Mouse (Mus musculus): ENCODE results near the gene B020031M17Rik. TPM values are rescaled to one million over a fixed set of nuclear protein-coding genes. Genes with fewer than 3 reads are reported as not detected.
"Not testable (repeated sequence)": the region's sequence is repeated elsewhere in the genome, so short reads cannot be mapped to it uniquely, and the experiment has no call there.

The B020031M17Rik gene
- polyA plus RNA-seq, 1 experiment from 2014 or later: not detected

DNA sequence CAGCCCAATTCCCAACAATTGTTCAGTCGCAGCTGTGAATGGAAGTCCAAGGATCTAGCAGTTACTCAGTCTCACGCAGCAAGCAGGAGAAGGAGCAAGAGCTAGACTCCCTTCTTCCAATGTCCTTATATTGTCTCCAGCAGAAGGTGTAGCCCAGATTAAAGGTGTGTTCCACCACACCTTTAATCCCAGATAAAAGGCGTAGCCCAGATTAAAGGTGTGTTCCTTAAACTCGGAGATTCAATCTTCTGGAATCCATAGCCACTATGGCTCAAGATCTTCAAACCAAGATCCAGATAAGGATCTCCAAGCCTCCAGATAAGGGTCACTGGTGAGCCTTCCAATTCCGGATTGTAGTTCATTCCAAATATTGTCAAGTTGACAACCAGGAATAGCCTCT, 21.4 kb downstream of the B020031M17Rik start, which contains the start of gene Gm21761:
Gene Gm21761 (minus strand): TSS at position 101 of the 400 bp plus-strand sequence.
- not testable (repeated sequence) for H3K4me2 ChIP-seq; H3K27me3 ChIP-seq; ATAC-seq (ENCODE audit: insufficient number of reproducible peaks, low FRiP score, low TSS enrichment, low read depth); H3K4me1 ChIP-seq; H3K4me3 ChIP-seq; H3K27ac ChIP-seq; H3K36me3 ChIP-seq; H3K9me3 ChIP-seq; H3K9ac ChIP-seq
- WGBS: 86% methylated on average over 1 of the region's 5 CpGs

DNA sequence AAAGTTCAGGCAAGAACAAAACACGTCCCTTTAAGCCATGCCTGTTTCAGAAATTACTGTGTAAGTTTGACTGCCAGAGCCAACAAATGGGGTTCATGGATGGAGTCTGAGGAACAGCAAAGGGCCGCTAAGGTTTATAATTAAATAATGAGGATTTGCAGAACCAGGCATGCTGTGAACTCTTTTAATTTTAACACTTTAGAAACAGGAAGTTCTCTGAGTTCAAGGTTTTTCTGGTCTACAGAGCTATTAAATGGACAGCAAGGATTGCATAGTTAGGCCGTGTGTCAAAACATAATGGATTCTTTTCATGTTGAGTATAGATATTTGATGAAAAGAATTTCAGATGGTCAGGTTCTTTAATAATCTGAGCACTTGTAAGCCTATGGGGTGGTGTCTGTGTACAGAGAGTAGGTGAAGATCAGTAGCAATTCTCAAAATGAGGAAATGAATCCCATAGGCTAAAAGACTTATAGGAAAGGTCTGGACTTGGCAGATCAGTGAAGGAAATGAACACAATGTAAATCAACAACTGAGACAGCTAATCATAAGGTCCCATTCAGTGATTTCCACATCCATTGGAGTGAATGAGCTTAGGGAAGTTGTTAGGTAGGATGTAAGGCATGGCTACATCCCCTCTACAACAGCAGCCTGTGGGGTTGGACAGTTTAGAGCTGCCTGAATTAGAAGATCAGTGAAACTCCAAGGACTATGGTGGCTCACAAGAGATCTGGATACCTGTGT, 25.8 kb downstream of the B020031M17Rik start:
- ATAC-seq (ENCODE audit: insufficient number of reproducible peaks, low FRiP score, low TSS enrichment, low read depth); H3K4me3 ChIP-seq; H3K4me2 ChIP-seq; H3K27me3 ChIP-seq; H3K36me3 ChIP-seq; H3K9me3 ChIP-seq; H3K9ac ChIP-seq; H3K27ac ChIP-seq; H3K4me1 ChIP-seq: not testable (repeated sequence)
- WGBS: 68% methylated on average over 3 of the region's 3 CpGs

DNA sequence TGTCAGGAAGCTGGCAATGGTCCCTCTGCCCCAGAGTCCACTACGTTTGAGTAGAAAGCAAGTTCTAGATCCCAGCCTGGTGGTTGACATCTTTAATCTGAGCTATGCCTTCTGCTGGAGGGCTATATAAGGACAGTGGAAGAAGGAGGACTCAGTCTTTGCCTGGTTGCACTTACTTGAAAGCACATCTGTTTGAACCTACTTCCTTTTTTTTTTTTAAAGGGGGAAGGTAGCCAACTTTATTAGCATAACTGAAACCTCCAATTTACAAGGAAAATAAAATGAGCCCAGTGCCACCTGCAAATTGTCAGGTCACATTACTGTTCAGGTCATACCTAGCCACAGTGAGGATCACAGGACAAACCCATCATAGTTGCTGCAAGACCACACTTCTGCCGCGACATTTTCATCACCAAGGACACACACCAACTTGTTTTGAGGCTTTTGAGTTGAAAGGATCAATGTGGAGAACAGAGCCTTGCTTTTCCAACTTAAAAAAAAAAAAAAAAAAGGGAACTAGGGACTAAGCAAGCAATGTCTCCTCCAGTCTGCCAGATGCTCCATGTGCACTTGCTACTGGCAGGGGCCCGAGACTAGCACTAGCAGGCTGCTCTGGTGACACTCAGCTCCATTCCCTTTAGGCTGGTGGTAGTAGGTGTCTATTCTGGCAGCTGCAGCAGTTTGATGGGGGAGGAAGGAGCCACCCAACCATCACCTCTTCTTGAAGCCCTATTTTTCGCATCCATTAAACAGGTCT, 33.5 kb downstream of the B020031M17Rik start:
- not testable (repeated sequence) for H3K4me1 ChIP-seq; H3K36me3 ChIP-seq; H3K9ac ChIP-seq; H3K4me2 ChIP-seq; H3K27me3 ChIP-seq; ATAC-seq (ENCODE audit: insufficient number of reproducible peaks, low FRiP score, low TSS enrichment, low read depth); H3K9me3 ChIP-seq; H3K4me3 ChIP-seq; H3K27ac ChIP-seq
- 74% methylated on average over 4 of the region's 5 CpGs for WGBS

DNA sequence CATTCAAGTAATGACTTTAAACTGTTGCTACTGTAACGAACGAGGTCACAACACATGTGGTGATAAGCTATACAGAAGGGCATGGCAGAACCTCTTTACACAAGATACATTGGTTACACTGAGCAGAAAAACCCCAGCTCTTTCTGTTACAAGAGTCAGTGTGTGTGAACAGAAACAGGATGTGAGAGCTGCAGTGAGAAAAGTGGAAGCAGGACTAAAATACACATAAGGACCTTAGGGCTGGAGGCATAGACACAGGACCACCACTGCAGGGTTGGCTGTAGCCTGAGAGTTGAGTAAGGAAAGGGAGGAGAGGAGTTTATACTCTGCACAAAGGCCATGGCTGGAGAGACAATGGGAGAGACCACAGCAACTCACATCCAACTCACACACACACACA, 34.2 kb downstream of the B020031M17Rik start:
- ATAC-seq (ENCODE audit: insufficient number of reproducible peaks, low FRiP score, low TSS enrichment, low read depth); H3K27me3 ChIP-seq; H3K4me3 ChIP-seq; H3K27ac ChIP-seq; H3K9me3 ChIP-seq; H3K4me2 ChIP-seq; H3K36me3 ChIP-seq; H3K4me1 ChIP-seq; H3K9ac ChIP-seq: not testable (repeated sequence)
- 61% methylated on average over 2 of the region's 2 CpGs for WGBS

Other genes with a start within 250 kb of the B020031M17Rik start
- 2.6 and 2.7 TPM in 2 replicates for gene Nim1k, start 194.9 kb downstream of the B020031M17Rik start, polyA plus RNA-seq (2015; fragmentation: Nextera tagmentation; extraction: Ambion mirVana)
- gene Zfp131, start 159.9 kb downstream of the B020031M17Rik start, polyA plus RNA-seq (2015; fragmentation: Nextera tagmentation; extraction: Ambion mirVana): 29.2 and 32.2 TPM in 2 replicates
- gene AF067063, start 120.6 kb downstream of the B020031M17Rik start, polyA plus RNA-seq (2015; fragmentation: Nextera tagmentation; extraction: Ambion mirVana): not detected in 2 replicates
- gene D13Ertd608e, start 114.8 kb downstream of the B020031M17Rik start, polyA plus RNA-seq (2015; fragmentation: Nextera tagmentation; extraction: Ambion mirVana): not detected in 2 replicates
- not detected in 2 replicates for gene Tcstv1, start 56.0 kb downstream of the B020031M17Rik start, polyA plus RNA-seq (2015; fragmentation: Nextera tagmentation; extraction: Ambion mirVana)
- not detected in 2 replicates for gene Gm21761, start 21.5 kb downstream of the B020031M17Rik start, polyA plus RNA-seq (2015; fragmentation: Nextera tagmentation; extraction: Ambion mirVana)
- gene Gm36079, start 76.2 kb upstream of the B020031M17Rik start, polyA plus RNA-seq (2015; fragmentation: Nextera tagmentation; extraction: Ambion mirVana): not detected in 2 replicates
- gene Gm21188, start 101.4 kb upstream of the B020031M17Rik start, polyA plus RNA-seq (2015; fragmentation: Nextera tagmentation; extraction: Ambion mirVana): 0.23 TPM in 1 of 2 replicates, not detected in the other
- not detected in 2 replicates for gene Gm20767, start 189.4 kb upstream of the B020031M17Rik start, polyA plus RNA-seq (2015; fragmentation: Nextera tagmentation; extraction: Ambion mirVana)
- not detected in 2 replicates for gene Gm21818, start 221.6 kb upstream of the B020031M17Rik start, polyA plus RNA-seq (2015; fragmentation: Nextera tagmentation; extraction: Ambion mirVana)